Mouse (Mus musculus) mouse embryonic stem cell (cell line): ENCODE results near the gene Stk31.
"Not testable (repeated sequence)": the region's sequence is repeated elsewhere in the genome, so short reads cannot be mapped to it uniquely, and the experiment has no call there.

Source experiments
- in situ Hi-C, 2 experiments: fragments of 300-500 bp; cut with MboI; formaldehyde crosslinking; loops; 1 replicate in 1 of 2; 3 replicates in 1 of 2; pipeline ENCODE4 v1.14.3; 2019 to 2020; ENCODE audit warnings: low sequenced_read_pairs in 2 of 2, low pct_unique_long_range_greater_than_20kb in 1 of 2, mixed read lengths in 1 of 2; ENCODE audit not compliant: unreplicated experiment in 1 of 2

Gene Stk31

GRCm38 (mm10) chr6:49395316-49395715 is at the start of gene Stk31:
Gene Stk31, plus strand, starts transcription at chr6:49395604.
- in situ Hi-C loops: no loop called here

GRCm38 (mm10) chr6:49349826-49350225 is 45.6 kb upstream of the Stk31 start:
- in situ Hi-C loops: loop anchor here (10.0 to 25.0 kb wide), 3 partner anchors 285 to 315 kb away; partner anchors contain the start of genes Gpnmb (in 1 of the 2) and Malsu1 (in 1 of the 2)

GRCm38 (mm10) chr6:49354613-49355012 is 40.8 kb upstream of the Stk31 start:
- in situ Hi-C loops: loop anchor here (5.0 to 25.0 kb wide), 6 partner anchors 87 to 320 kb away; partner anchors contain the start of genes Gpnmb (in 1 of the 2) and Malsu1 (in 1 of the 2)

- in situ Hi-C loops: loop anchor here (5.0 to 25.0 kb wide), 6 partner anchors 88 to 320 kb away; partner anchors contain the start of genes Gpnmb (in 1 of the 2) and Malsu1 (in 1 of the 2)
Measured at GRCm38 (mm10) chr6:49355171-49355570, 40.2 kb upstream of the Stk31 start.

DNA sequence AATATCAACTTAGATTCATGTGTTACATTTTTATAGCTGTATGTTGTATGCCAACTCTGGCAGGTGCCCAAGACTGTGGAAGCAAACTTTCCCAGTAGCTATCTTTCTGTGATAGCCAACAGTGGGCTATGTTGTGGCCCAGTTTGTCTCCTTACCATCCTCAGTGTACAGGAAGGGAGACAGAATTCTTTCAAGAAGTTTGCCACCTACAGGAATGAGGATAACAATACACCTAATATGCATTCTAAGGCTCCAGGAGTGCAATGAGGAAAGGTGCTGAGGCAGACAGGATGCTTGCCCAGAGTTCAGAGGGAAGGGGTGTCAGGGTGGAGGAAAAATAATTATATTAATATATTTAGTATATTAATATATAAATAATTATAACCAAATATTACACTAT is 35.0 kb upstream of the Stk31 start:
- in situ Hi-C loops: loop anchor here in 1 of 2 experiments (25.0 kb wide), 1 partner anchor 298 kb away; the partner anchor contains the start of gene Malsu1

DNA sequence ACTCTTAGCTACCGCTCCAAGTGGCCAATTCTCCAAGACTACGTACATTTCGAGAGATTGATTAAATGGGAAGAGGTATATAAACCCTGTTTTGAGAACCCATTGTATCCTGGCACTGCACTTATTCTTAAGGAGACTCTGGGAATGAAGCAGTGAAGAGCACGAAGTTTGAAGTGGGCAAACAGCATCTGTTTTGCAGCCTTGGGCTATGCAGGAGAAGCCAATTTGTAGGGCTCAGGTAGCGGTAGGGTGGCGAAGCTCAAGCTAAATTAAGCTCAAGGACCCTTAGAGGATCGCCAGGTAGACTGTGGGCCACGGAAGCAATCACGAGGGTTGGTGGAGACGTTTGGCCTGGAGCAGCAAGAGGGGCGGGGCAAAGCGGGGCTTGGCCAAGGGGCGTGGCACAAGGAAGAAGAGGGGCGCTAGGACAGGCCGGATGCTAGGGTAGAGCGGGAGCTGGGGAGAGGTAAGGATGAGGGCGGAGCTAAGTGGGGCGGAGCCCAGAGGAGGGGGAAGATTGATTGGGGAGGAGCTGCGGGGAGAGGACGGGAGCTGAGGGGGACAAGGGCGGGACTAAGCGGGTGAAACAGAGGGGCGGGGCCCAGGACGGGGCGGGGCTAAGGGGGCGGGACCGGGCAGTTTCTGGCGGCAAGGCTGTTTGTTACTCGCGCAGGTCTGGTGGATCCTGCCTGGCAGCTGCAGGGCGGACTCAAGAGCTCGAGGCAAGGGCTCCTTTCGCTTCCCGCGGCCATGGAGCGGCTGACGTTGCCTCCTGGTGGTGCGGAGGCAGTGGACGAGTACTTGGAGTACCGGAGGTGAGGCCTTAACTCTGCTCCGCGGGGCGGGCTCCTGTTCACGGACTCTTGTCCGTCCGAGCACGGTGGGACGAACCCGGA is 28.0 kb upstream of the Stk31 start, which contains the start of gene Fam221a:
Gene Fam221a (plus strand): TSS at position 581 of the 896 bp plus-strand sequence.
- in situ Hi-C loops: loop anchor here in 1 of 2 experiments (25.0 kb wide), 1 partner anchor 305 kb away; the partner anchor contains the start of gene Malsu1

GRCm38 (mm10) chr6:49368212-49368611 is 27.2 kb upstream of the Stk31 start:
- in situ Hi-C loops: loop anchor here in 1 of 2 experiments (25.0 kb wide), 1 partner anchor 306 kb away; the partner anchor contains the start of gene Malsu1

DNA sequence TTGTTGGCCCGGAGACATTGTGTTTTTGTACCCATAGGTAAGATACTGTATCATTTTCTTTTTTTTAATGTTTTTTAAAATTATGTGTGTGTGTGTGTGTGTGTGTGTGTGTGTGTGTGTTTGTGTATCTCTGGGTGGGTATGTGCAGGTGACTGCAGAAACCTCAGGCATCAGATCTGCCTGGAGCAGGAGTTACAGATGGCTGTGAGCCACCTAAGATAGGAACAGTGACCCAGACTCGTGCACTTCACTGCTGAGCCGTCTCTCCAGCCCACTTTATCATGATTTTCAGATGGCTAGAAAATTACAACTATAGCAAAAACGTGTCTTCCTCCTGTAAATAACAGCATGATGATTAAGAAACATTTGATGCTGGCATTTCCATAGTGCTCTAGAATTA is 22.7 kb upstream of the Stk31 start:
- in situ Hi-C loops: loop anchor here in 1 of 2 experiments (25.0 kb wide), 1 partner anchor 310 kb away; the partner anchor contains the start of gene Malsu1

DNA sequence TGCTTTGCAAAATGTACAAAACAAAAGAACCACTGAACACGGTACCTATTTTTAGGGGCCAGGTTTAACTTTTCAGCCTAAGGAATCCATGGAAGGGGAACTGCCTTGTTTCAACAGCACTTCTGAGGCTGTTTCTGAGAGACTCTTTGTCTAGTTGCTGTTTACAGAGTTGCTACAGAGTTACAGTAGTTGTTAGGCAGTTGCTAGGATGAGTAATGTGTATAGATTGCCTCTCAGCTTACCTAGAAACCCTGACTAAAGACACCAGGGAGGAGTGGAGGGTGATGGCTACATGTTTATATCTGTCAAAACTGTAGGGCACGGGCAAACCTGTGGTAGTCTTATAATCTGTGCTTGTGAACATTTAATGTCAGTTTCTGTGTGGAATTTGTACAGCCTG is 21.5 kb upstream of the Stk31 start:
- in situ Hi-C loops: loop anchor here in 1 of 2 experiments (25.0 kb wide), 1 partner anchor 312 kb away; the partner anchor contains the start of gene Malsu1

- in situ Hi-C loops: no loop called here
Measured at GRCm38 (mm10) chr6:49378328-49378727, 17.1 kb upstream of the Stk31 start.

DNA sequence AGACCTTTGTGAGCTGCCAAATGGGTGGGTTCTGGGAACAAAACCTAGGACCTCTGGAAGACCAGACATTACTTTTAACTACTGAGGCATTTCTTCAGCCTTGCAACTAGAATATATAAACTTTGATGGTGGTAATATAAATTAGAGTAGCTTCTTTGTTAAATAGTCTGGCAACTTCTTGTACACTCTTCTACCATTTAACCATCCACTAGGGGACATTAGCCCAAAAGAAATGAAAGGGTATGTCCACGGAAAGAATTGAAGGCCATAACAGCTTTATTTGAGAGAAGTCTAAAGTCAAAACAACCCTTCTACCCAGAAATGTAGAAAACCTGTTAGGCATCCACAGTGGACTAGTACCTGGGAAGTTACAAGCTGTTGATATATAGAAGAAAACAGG is 1.1 kb upstream of the Stk31 start:
- in situ Hi-C loops: no loop called here

- in situ Hi-C loops: no loop called here
Measured at GRCm38 (mm10) chr6:49397466-49397865, 2.1 kb downstream of the Stk31 start.

DNA sequence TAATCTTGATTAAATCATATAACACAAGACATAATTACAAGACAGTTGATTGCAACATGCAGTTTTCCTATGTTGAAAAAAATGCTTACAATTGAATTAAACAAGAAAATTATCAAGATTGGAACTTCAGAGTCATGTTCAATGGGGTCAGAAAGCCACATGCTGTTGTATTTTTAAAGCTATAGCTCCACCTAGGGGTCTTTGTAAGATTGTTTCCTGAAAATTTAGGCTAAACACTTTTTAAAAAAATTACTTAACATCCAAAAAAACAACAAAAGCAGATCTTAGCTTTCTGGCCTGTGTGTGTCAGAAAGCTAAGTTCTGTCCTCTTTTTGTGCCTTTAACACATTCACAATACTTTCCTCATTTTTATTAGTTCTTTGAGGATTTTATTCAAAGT is 3.0 kb downstream of the Stk31 start:
- in situ Hi-C loops: no loop called here

DNA sequence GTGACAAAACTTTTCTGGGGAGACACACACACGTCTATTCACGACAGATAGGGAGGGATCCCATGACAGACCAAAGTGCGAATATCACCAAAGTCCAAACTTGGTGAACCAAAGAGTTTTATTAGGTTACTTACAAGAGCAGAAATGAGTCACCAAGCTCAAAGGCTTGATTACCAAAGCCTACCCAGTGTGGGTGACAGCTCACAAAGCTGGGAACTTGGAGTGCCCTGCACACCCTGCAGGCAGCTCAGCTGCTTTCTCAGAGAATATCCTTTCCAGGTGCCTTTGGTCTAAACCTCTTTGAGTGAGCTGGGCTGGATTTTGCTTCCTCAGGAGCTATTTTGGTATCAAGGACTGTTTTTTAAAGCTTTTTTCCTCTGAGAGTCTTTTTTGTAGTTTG is 15.4 kb downstream of the Stk31 start:
- in situ Hi-C loops: no loop called here

DNA sequence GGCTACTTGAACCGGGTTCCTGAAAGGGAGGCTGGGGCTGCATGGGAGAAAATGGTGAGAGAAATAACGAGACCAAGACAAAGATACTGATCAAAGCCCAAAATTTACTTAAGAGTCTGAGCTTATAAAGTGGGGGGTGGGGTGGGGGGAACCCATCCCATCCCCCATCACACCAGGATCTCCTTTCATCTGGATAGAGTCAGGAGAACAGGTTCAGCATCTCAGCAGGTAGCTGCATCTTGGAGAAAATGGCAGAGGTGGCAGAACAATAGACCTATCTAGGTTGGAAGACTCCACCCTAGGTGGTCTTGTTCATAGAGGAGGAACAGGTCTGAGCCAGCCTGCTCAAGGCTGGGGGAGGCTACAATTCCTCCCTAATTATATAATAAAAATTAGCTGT is 17.6 kb downstream of the Stk31 start:
- in situ Hi-C loops: not testable (repeated sequence)

GRCm38 (mm10) chr6:49415971-49416370 is 20.6 kb downstream of the Stk31 start:
- in situ Hi-C loops: no loop called here

GRCm38 (mm10) chr6:49437306-49437705 is 41.9 kb downstream of the Stk31 start:
- in situ Hi-C loops: no loop called here

- in situ Hi-C loops: no loop called here
Measured at GRCm38 (mm10) chr6:49458112-49458511, 62.7 kb downstream of the Stk31 start.

- in situ Hi-C loops: no loop called here
Measured at GRCm38 (mm10) chr6:49483205-49483604, 87.8 kb downstream of the Stk31 start.
